Mouse (Mus musculus) hindbrain, embryonic 16.5 days (tissue): Measurements from ENCODE around the gene Asb15. TPM values are rescaled to one million over a fixed set of nuclear protein-coding genes. Genes with fewer than 3 reads are reported as not detected.

Experiments used
- ATAC-seq: fragments of 200-750 bp; cut with Nextera tagmentation; 2 replicates; pipeline ENCODE4 v1.8.0; 2017; ENCODE audit warnings: moderate TSS enrichment, moderate library complexity
- H3K27ac ChIP-seq: fragments of 300-500 bp; sonication (generic); 2 replicates; pipeline ENCODE4 v1.5.1; 2014; ENCODE audit warnings: low read depth, mild to moderate bottlenecking, control low read depth, low read length, moderate library complexity
- H3K27me3 ChIP-seq: fragments of 300-500 bp; sonication (generic); replicated peaks from 2 replicates; pipeline ENCODE4 v1.6.1; 2014; ENCODE audit warnings: low read length; ENCODE audit not compliant: control insufficient read depth, insufficient read depth
- H3K36me3 ChIP-seq: fragments of 300-500 bp; sonication (generic); 2 replicates; pipeline ENCODE4 v1.6.1; 2014; ENCODE audit warnings: mild to moderate bottlenecking, low read length, moderate library complexity, mixed read lengths; ENCODE audit not compliant: control insufficient read depth, insufficient read depth
- H3K4me1 ChIP-seq: fragments of 300-500 bp; sonication (generic); 2 replicates; pipeline ENCODE4 v1.6.1; 2014; ENCODE audit warnings: low read depth, low read length; ENCODE audit not compliant: control insufficient read depth, insufficient read depth
- H3K4me2 ChIP-seq: fragments of 300-500 bp; sonication (generic); 2 replicates; pipeline ENCODE4 v1.6.1; 2014; ENCODE audit warnings: mild to moderate bottlenecking, low read length, control low read depth, moderate library complexity
- H3K4me3 ChIP-seq: fragments of 300-500 bp; sonication (generic); 2 replicates; pipeline ENCODE4 v1.5.1; 2014; ENCODE audit warnings: mild to moderate bottlenecking, low read length, control low read depth, moderate library complexity
- H3K9ac ChIP-seq: fragments of 300-500 bp; sonication (generic); 2 replicates; pipeline ENCODE4 v1.6.1; 2014; ENCODE audit warnings: low read depth, mild to moderate bottlenecking, control low read depth, low read length, moderate library complexity
- H3K9me3 ChIP-seq: fragments of 300-500 bp; sonication (generic); 2 replicates; pipeline ENCODE4 v1.6.1; 2014; ENCODE audit warnings: mild to moderate bottlenecking, low read length, moderate library complexity; ENCODE audit not compliant: control insufficient read depth
- WGBS: fragments of 180-500 bp; shearing (Covaris S2); extraction: QIAGEN DNeasy Blood & Tissue Kit; methylation state at CpG from one replicate; pipeline ENCODE4 v1.1.7; 2014; 5-methylcytosine and 5-hydroxymethylcytosine counted together
- polyA plus RNA-seq: library from polyadenylated mRNA; unstranded; fragments of >200 nt; fragmentation: Nextera tagmentation; extraction: Ambion mirVana; gene quantifications from 2 replicates; pipeline ENCODE4 v1.2.1, GENCODE M21; 2015

Gene Asb15
- 0.04 and 0.05 TPM in 2 replicates for polyA plus RNA-seq

DNA sequence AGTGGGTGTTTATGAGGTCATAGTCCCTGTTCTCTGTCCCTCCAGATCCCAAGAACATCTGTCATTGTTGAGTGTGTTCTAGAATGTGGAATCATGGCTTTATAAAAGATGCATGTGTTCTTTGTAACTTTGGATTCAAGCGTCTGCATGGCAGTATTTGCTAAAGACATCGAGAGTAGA is at the start of gene Asb15:
Gene Asb15 (plus strand): TSS at position 81 of the 180 bp plus-strand sequence.
- WGBS: 50% methylated on average over 2 of the region's 2 CpGs
- Histone ChIP-seq H3K36me3 (no peaks in the 10 kb centered on the region), H3K4me1 (peaks cover 13% of the 10 kb centered on the region), H3K27me3 (no peaks in the 10 kb centered on the region), H3K9ac (peak within 1 kb of the TSS; percentile 78), H3K9me3 (no peaks in the 10 kb centered on the region), H3K4me2 (peak within 1 kb of the TSS; percentile 69), H3K4me3 (peak within 1 kb of the TSS; percentile 74), H3K27ac (peak within 1 kb of the TSS; percentile 73)
- no peak for ATAC-seq

GRCm38 (mm10) chr6:24486530-24486929 is 41.4 kb upstream of the Asb15 start:
- no peak for ATAC-seq
- no peak overlapping the region for H3K4me2 ChIP-seq
- no peak overlapping the region for H3K9ac ChIP-seq
- no peaks in the 10 kb centered on the region for H3K36me3 ChIP-seq
- H3K4me1 ChIP-seq: no peaks in the 10 kb centered on the region
- H3K27ac ChIP-seq: no peak overlapping the region
- no peaks in the 10 kb centered on the region for H3K27me3 ChIP-seq
- no peaks in the 10 kb centered on the region for H3K9me3 ChIP-seq
- 80% methylated on average over 5 of the region's 5 CpGs for WGBS
- no peak overlapping the region for H3K4me3 ChIP-seq

GRCm38 (mm10) chr6:24490341-24490740 is 37.6 kb upstream of the Asb15 start:
- H3K27me3 ChIP-seq: no peaks in the 10 kb centered on the region
- no peak overlapping the region for H3K4me3 ChIP-seq
- ATAC-seq: no peak
- no peak overlapping the region for H3K9ac ChIP-seq
- no peak overlapping the region for H3K4me2 ChIP-seq
- WGBS: 10% methylated on average over 1 of the region's 1 CpGs
- H3K9me3 ChIP-seq: no peaks in the 10 kb centered on the region
- no peak overlapping the region for H3K27ac ChIP-seq
- H3K36me3 ChIP-seq: no peaks in the 10 kb centered on the region
- no peaks in the 10 kb centered on the region for H3K4me1 ChIP-seq

GRCm38 (mm10) chr6:24504141-24504540 is 23.8 kb upstream of the Asb15 start:
- Histone ChIP-seq H3K27ac (no peak overlapping the region), H3K9ac (no peak overlapping the region), H3K36me3 (no peaks in the 10 kb centered on the region), H3K4me3 (no peak overlapping the region), H3K4me2 (no peak overlapping the region), H3K4me1 (no peaks in the 10 kb centered on the region), H3K9me3 (no peaks in the 10 kb centered on the region), H3K27me3 (no peaks in the 10 kb centered on the region)
- 57% methylated on average over 2 of the region's 2 CpGs for WGBS
- no peak for ATAC-seq

DNA sequence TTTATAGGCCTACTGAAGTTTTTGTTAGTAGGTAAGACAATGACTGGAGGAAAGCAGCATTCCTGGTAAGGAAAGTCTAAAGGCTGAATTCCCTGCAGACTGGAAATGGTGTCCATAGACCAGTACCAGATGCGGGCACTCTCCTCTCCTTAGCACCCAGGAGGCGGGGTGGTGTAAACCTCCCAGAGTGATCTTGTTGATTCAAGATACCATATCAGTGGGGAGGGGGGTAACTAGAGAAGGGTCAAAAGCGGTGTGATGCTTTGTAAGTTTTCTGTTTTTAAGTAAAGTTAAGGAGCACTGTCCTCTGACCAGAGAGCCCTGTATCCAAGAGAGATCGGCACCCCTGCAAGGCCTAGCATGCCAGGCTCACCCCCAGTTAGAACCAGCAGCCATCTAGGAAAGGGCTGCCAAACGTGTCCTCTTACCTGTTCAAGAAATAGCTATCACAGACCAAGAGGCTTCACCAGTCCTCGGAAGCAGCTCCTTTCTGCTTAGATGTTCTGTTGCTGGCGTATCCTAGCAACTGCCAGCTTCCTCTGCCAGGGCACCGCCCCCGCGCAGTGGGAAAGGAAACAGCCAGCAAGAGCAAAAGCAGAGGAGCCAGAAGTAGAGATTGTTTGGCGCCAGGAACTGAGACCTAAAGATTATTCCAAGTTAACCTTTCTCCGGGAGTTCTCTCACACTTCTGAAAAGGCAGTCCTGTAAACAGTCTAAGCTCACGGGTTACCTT is 13.2 kb upstream of the Asb15 start, which contains the start of gene Iqub:
Gene Iqub (minus strand): TSS at position 516 of the 733 bp plus-strand sequence.
- Histone ChIP-seq H3K4me2 (peak within 1 kb of the TSS; percentile 48), H3K4me1 (peaks cover 7% of the 10 kb centered on the region), H3K9ac (peak within 1 kb of the TSS; percentile 49), H3K36me3 (peaks cover 9% of the 10 kb centered on the region), H3K9me3 (no peaks in the 10 kb centered on the region), H3K4me3 (peak within 1 kb of the TSS; percentile 19; the same call in 1 of the 2 replicates), H3K27me3 (no peaks in the 10 kb centered on the region), H3K27ac (no peak within 1 kb of the TSS)
- peak; percentile 96 for ATAC-seq
- WGBS: 20% methylated on average over 13 of the region's 13 CpGs

DNA sequence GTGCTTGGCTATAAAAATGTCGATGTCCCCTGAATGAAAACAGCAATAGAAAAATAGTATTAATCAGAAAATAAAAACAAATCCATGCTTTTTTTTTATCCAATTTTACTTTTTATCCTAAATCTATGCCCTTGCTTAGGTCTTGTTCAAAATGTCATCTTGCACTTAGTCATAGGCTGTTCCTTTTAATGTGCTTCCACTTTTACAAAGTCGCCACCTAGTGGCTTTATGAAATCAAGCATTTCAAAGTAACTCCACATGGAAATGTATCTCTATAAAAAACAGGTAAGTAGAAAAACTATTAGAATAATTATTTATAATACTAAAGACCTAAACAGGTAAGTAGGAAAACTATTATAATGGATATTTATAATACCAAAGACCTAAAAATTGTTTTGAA is 11.7 kb upstream of the Asb15 start:
- peaks cover 7% of the 10 kb centered on the region for H3K4me1 ChIP-seq
- no peaks in the 10 kb centered on the region for H3K9me3 ChIP-seq
- peaks cover 12% of the 10 kb centered on the region for H3K36me3 ChIP-seq
- H3K4me2 ChIP-seq: no peak overlapping the region
- H3K4me3 ChIP-seq: no peak overlapping the region
- H3K27ac ChIP-seq: no peak overlapping the region
- no peak overlapping the region for H3K9ac ChIP-seq
- ATAC-seq: peak; percentile 66
- 49% methylated on average over 2 of the region's 2 CpGs for WGBS
- H3K27me3 ChIP-seq: no peaks in the 10 kb centered on the region

GRCm38 (mm10) chr6:24525705-24526104 is 2.2 kb upstream of the Asb15 start:
- Histone ChIP-seq H3K4me3 (no peak overlapping the region), H3K27me3 (no peaks in the 10 kb centered on the region), H3K27ac (no peak overlapping the region), H3K9ac (no peak overlapping the region), H3K36me3 (peaks cover 5% of the 10 kb centered on the region; the same call in 1 of the 2 replicates), H3K9me3 (no peaks in the 10 kb centered on the region), H3K4me1 (peaks cover 13% of the 10 kb centered on the region), H3K4me2 (no peak overlapping the region; the same call in 1 of the 2 replicates)
- 83% methylated on average over 3 of the region's 3 CpGs for WGBS
- ATAC-seq: no peak

DNA sequence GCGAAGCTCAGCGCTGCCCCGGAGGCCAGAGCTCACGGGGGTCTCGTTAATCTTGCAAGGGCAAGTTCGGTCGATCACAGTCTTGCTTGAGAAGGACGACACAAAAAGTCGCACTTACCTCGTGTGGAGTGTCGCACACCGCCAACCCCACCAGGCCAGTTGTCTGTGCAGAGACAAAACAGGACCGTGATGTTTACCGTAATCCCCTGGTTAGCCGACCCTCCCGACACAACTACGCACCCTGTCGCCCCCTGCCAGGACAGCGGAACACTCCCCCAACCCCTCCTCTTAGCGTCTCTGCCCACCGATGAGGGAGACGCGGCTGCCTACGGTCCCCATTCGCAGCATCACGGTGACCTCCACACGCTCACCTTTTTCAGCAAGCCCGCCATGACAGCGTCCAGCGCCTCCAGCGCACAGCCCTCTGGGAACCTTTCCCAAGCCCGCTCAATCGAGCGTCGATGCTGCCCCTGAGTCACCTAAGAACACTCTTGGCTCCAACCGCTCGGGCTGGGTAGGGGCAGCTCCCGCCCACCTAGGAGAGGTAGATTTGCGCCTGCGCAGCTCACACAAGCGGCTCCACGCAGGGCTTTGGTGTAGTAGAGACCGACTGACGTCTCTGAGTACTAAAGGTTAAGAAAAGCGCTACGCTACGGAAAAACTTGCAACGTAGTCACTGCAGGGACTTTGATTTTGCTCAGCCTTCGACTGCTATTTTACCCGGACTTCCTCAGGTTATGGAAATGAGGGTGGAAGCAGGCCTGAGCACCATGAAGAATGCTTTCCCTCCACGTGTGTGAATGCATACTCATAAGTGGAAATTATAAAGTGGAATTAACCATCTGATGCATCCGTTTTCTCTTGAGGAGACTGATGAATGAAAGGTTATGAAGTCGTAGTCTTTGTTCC is 535 bp upstream of the Asb15 start, which contains the start of gene Ndufa5:
Gene Ndufa5 (minus strand): TSS at position 859 of the 909 bp plus-strand sequence.
- Histone ChIP-seq H3K4me3 (peak within 1 kb of the TSS; percentile 74), H3K27me3 (no peaks in the 10 kb centered on the region), H3K4me1 (peaks cover 13% of the 10 kb centered on the region), H3K9ac (peak within 1 kb of the TSS; percentile 78), H3K4me2 (peak within 1 kb of the TSS; percentile 69), H3K9me3 (no peaks in the 10 kb centered on the region), H3K36me3 (no peaks in the 10 kb centered on the region; the same call in 1 of the 2 replicates), H3K27ac (peak within 1 kb of the TSS; percentile 73)
- WGBS: under 1% methylated on average over 52 of the region's 53 CpGs
- peak; percentile 98 for ATAC-seq

DNA sequence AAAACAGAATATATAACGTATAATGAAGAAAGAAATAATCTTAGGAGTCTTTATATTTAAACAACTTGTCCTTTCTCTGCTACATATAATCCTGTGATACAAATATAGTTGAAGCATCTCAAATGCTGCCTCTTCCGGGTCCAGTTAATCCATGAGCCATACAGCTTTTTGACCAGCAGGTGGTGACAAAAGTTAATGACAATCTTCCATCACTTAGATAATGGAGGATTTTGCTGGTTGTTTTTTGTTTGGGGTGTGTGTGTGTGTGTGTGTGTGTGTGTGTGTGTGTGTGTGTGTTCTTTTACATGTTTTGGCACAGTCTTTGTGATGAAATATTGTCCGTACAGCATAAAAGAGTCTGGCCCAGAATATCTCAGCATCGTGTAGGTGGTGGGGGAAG is 2.2 kb downstream of the Asb15 start:
- no peaks in the 10 kb centered on the region for H3K9me3 ChIP-seq
- 22% methylated on average over 4 of the region's 4 CpGs for WGBS
- H3K4me3 ChIP-seq: no peak overlapping the region
- H3K4me2 ChIP-seq: peak overlapping the region; percentile 48
- no peak for ATAC-seq
- no peak overlapping the region for H3K27ac ChIP-seq
- H3K36me3 ChIP-seq: no peaks in the 10 kb centered on the region
- H3K27me3 ChIP-seq: no peaks in the 10 kb centered on the region
- no peak overlapping the region for H3K9ac ChIP-seq
- H3K4me1 ChIP-seq: peaks cover 13% of the 10 kb centered on the region
